Mouse (Mus musculus) frontal cortex, postnatal 25 days (tissue): ENCODE results near the gene Ppp1r13l.

Experiments
- DNase-seq, 2 experiments: peaks; one replicate each; pipeline ENCODE4 v3.0.0; 2022; ENCODE audit warnings: low spot score in 2 of 2

The Ppp1r13l gene

DNA sequence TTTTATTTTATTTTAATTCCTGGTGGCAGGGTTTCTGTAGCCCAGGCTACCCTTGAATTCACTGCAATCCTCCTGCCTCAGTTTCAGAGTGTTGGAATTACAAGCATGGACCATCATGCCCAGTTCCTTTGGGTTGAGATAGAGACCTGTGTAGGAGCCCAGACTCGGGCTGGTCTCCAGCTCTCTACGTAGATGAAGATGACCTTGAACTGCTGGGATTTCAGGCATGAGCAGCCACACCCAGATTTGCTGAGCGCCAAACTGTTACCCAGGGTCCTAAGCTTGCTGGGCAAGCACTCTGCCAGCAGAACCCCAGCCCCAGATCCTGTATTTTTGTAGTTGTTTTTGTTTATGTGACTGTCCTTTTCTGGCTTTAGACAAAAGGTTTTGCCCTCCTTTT lies 54.0 kb downstream of the Ppp1r13l start:
- DNase-seq: no peak

DNA sequence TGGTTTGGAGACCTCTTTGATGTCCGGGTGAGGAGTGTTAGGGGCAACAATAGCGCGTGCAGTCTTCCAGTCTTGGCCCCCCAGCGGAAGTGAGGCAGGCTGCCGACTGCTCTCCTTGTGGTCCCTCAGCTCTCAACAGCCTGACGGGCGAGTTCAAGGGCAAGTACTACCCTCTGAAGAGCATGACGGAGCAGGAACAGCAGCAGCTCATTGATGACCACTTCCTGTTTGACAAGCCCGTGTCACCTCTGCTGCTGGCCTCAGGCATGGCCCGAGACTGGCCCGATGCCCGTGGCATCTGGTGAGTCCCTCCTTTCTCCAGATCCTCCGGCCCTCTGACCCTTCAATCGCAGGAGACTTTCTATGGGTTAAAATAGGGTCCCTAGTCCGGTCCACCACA lies 57.0 kb downstream of the Ppp1r13l start:
- no peak for DNase-seq

DNA sequence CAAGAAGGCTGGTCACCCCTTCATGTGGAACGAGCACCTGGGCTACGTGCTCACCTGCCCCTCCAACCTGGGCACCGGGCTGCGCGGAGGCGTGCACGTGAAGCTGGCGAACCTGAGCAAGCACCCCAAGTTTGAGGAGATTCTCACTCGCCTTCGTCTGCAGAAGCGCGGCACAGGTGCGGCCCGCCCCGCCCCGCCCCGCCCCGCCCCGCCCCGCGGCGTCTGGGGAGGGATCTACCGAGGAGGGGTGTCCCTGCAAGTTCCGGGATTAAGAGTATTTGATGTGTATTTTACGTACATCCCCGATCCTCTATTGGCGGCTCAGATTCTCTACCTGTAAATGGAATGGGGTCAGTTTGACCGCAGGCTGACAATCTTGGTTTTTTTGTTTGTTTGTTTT lies 60.6 kb downstream of the Ppp1r13l start:
- no peak for DNase-seq

DNA sequence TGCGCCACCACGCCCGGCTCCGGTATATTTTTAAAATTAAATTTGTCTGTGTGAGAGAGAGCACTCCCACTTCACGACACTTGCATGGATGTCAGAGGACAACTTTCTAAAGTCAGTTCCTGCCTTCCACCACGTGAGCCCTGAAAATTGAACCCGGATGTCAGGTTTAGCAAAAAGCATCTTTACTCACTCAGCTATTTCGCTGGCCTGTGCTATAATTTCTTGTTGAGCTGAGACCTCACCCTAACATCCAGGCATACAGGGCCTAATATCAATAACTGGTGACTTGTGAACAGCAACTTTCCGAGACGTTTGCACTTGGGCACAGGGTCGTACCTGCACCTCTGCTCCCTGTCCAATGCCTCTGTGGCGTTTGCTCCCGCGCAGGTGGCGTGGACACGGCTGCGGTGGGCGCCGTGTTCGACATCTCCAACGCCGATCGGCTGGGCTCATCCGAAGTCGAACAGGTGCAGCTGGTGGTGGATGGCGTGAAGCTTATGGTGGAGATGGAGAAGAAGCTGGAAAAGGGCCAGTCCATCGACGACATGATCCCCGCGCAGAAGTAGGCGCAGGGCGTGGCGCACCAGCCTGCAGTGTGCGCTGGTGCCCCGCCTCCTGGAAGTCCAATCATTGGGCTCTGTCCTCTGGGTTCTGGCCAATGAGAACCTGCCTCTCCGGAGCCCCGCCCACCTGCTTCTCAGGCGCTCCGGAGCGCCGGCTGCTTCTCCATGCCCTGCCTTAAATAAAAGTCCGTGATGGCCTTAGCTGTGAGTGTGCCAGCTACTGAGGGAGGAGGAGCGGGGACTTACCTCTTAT lies 61.5 kb downstream of the Ppp1r13l start:
- peak; percentile 44 to 68 for DNase-seq

DNA sequence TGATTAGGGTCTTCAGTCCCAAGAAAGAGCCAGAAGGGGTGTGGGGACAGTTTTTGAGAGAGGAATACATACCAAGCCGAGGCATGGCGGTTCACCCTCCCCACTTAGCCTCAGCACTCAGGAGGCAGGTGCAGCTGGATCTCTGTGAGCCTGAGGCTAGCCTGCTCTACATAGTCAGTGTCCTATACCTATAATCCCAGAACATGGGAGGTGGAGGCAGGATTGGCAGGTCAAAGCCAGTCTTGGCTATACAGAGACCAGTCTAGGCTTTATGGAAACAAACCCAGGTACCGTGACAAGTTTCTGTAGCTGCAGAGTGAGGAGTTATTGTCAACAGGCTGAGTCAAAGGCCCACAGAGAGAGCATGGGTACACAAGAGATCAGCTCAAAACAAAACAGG lies 63.5 kb downstream of the Ppp1r13l start:
- no peak for DNase-seq

DNA sequence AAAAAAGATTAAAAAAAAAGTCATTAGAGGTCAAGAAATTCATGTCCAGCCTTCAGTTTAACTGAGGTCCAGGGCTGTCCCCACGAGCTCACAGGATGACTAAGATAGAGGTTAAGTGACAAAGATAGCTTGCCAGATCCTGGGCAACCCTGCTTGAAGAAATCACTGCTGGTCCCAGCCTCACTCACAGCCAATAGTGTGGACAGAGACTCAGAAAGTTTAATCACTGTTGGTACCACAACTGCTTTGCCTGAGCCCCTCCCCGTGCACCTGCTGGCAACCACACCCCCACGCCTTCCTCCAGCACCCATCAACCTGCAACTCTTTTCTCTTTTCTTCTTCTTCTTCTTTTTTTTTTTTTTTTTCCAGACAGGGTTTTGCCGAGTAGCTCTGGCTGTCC lies 64.5 kb downstream of the Ppp1r13l start:
- DNase-seq: no peak

DNA sequence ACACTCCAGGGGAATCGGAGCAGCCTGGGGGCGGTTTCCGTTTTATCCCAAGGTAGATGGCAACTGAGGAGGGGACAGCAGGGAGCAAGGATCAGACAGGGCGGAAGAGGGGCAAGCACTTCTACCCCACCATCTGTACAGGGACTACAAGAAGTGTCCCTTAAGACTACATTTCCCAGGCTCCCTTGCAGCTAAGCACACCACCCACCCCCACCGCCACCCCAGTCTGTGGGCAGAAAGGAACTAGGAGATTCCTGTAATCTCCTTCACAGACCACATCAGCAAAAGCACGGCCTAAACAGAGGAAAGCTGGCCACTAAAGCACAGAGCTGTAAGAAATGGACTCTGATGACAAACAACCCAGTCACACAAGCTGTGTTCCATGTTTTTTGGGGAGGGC lies 66.8 kb downstream of the Ppp1r13l start:
- no peak for DNase-seq

DNA sequence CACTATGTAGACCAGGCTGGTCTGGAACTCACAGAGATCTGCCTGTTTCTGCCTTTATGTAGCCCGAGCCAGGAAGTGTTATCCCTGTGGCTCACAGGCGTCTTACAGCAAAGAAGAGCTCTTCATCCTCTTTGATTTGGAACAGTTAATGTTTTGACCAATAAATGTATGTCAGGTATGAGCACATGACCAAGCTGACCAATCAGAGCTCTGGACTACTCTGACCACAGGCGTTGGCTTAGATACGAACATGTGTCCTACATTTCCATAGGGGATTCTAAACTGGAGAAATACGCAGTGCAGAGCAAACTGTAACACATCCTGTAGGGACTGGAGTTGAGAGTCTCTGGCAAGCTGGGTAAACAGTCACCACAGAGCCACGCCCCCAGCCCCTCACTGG lies 67.3 kb downstream of the Ppp1r13l start:
- DNase-seq: no peak
